Mouse (Mus musculus): ENCODE data around the gene Olfr251. TPM values are rescaled to one million over a fixed set of nuclear protein-coding genes. Genes with fewer than 3 reads are reported as not detected.
"Not testable (repeated sequence)": the region's sequence is repeated elsewhere in the genome, so short reads cannot be mapped to it uniquely, and the experiment has no call there.

Gene Olfr251
- polyA plus RNA-seq (2014; fragmentation: Nextera tagmentation; extraction: Ambion mirVana), result not detected in 2 replicates

GRCm38 (mm10) chr9:38376786-38377185 lies at the start of gene Olfr251:
TSS of gene Olfr251 (plus strand) at chr9:38377086.
- no peak within 1 kb of the TSS for H3K27ac ChIP-seq (replicated peaks; ENCODE audit: low read depth, low read length)
- no peak within 1 kb of the TSS for H3K9ac ChIP-seq (replicated peaks; ENCODE audit: low read length)
- DNase-seq (no peak), ATAC-seq (ENCODE audit: low FRiP score, low TSS enrichment) (no peak)
- 70% methylated on average over 2 of the region's 2 CpGs for WGBS
- no peak within 1 kb of the TSS for H3K4me3 ChIP-seq (replicated peaks; ENCODE audit: low read depth, low read length)
- no peaks in the 10 kb centered on the region for H3K9me3 ChIP-seq (ENCODE audit: control insufficient read depth, low read length)
- no peak within 1 kb of the TSS for H3K4me2 ChIP-seq (ENCODE audit: low read length)
- H3K36me3 ChIP-seq (ENCODE audit: control insufficient read depth, insufficient read depth, low read length), result no peaks in the 10 kb centered on the region
- H3K27me3 ChIP-seq (ENCODE audit: control insufficient read depth, insufficient read depth, low read length), result no peaks in the 10 kb centered on the region
- no peaks in the 10 kb centered on the region for H3K4me1 ChIP-seq (ENCODE audit: control insufficient read depth, insufficient read depth, low read length)

GRCm38 (mm10) chr9:38328760-38329159 lies 48.1 kb upstream of the Olfr251 start, which contains the start of gene Olfr25:
TSS of gene Olfr25 (plus strand) at chr9:38329060.
- no peaks in the 10 kb centered on the region for H3K36me3 ChIP-seq (ENCODE audit: control insufficient read depth, insufficient read depth, low read length)
- H3K4me1 ChIP-seq (ENCODE audit: control insufficient read depth, insufficient read depth, low read length), result no peaks in the 10 kb centered on the region
- H3K4me2 ChIP-seq (ENCODE audit: low read length), result no peak within 1 kb of the TSS
- no peaks in the 10 kb centered on the region for H3K9me3 ChIP-seq (ENCODE audit: control insufficient read depth, low read length)
- no peak within 1 kb of the TSS for H3K27ac ChIP-seq (replicated peaks; ENCODE audit: low read depth, low read length)
- no peak for DNase-seq
- WGBS, result 80% methylated on average over 3 of the region's 3 CpGs
- H3K4me3 ChIP-seq (replicated peaks; ENCODE audit: low read depth, low read length), result no peak within 1 kb of the TSS
- no peaks in the 10 kb centered on the region for H3K27me3 ChIP-seq (ENCODE audit: control insufficient read depth, insufficient read depth, low read length)
- no peak for ATAC-seq (ENCODE audit: low FRiP score, low TSS enrichment)
- H3K9ac ChIP-seq (replicated peaks; ENCODE audit: low read length), result no peak within 1 kb of the TSS

- no peak for ATAC-seq (ENCODE audit: low FRiP score, low TSS enrichment)
- 97% methylated on average over 4 of the region's 4 CpGs for WGBS
Measured at GRCm38 (mm10) chr9:38348111-38348510, 28.8 kb upstream of the Olfr251 start, which contains the start of gene Olfr898. TSS of gene Olfr898 (plus strand) at chr9:38348411.

GRCm38 (mm10) chr9:38366596-38366995 lies 10.3 kb upstream of the Olfr251 start, which contains the start of gene Olfr250:
TSS of gene Olfr250 (plus strand) at chr9:38366896.
- no peak within 1 kb of the TSS for H3K4me3 ChIP-seq (replicated peaks; ENCODE audit: low read depth, low read length)
- H3K9me3 ChIP-seq (ENCODE audit: control insufficient read depth, low read length), result no peaks in the 10 kb centered on the region
- H3K4me2 ChIP-seq (ENCODE audit: low read length), result no peak within 1 kb of the TSS
- DNase-seq (no peak), ATAC-seq (ENCODE audit: low FRiP score, low TSS enrichment) (no peak)
- no peaks in the 10 kb centered on the region for H3K36me3 ChIP-seq (ENCODE audit: control insufficient read depth, insufficient read depth, low read length)
- no peaks in the 10 kb centered on the region for H3K27me3 ChIP-seq (ENCODE audit: control insufficient read depth, insufficient read depth, low read length)
- no peak within 1 kb of the TSS for H3K27ac ChIP-seq (replicated peaks; ENCODE audit: low read depth, low read length)
- no peak within 1 kb of the TSS for H3K9ac ChIP-seq (replicated peaks; ENCODE audit: low read length)
- no peaks in the 10 kb centered on the region for H3K4me1 ChIP-seq (ENCODE audit: control insufficient read depth, insufficient read depth, low read length)
- WGBS, result 91% methylated on average over 2 of the region's 2 CpGs

More at GRCm38 (mm10) chr9:38348111-38348510, 28.8 kb upstream of the Olfr251 start, which contains the start of gene Olfr898:
- DNase-seq, result no peak
- Histone ChIP-seq H3K9ac (replicated peaks; ENCODE audit: low read length) (no peak within 1 kb of the TSS), H3K9me3 (ENCODE audit: control insufficient read depth, low read length) (no peaks in the 10 kb centered on the region), H3K27ac (replicated peaks; ENCODE audit: low read depth, low read length) (no peak within 1 kb of the TSS), H3K4me1 (ENCODE audit: control insufficient read depth, insufficient read depth, low read length) (no peaks in the 10 kb centered on the region), H3K4me3 (replicated peaks; ENCODE audit: low read depth, low read length) (no peak within 1 kb of the TSS), H3K27me3 (ENCODE audit: control insufficient read depth, insufficient read depth, low read length) (no peaks in the 10 kb centered on the region), H3K36me3 (ENCODE audit: control insufficient read depth, insufficient read depth, low read length) (no peaks in the 10 kb centered on the region), H3K4me2 (ENCODE audit: low read length) (no peak within 1 kb of the TSS)

GRCm38 (mm10) chr9:38401398-38401797 lies 24.5 kb downstream of the Olfr251 start, which contains the start of gene Olfr147:
TSS of gene Olfr147 (plus strand) at chr9:38401698.
- no peak within 1 kb of the TSS for H3K9ac ChIP-seq (replicated peaks; ENCODE audit: low read length)
- ATAC-seq (ENCODE audit: low FRiP score, low TSS enrichment) (no peak), DNase-seq (no peak)
- H3K27me3 ChIP-seq (ENCODE audit: control insufficient read depth, insufficient read depth, low read length), result no peaks in the 10 kb centered on the region
- H3K4me3 ChIP-seq (replicated peaks; ENCODE audit: low read depth, low read length), result no peak within 1 kb of the TSS
- no peak within 1 kb of the TSS for H3K27ac ChIP-seq (replicated peaks; ENCODE audit: low read depth, low read length)
- no peaks in the 10 kb centered on the region for H3K4me1 ChIP-seq (ENCODE audit: control insufficient read depth, insufficient read depth, low read length)
- H3K4me2 ChIP-seq (ENCODE audit: low read length), result no peak within 1 kb of the TSS
- H3K9me3 ChIP-seq (ENCODE audit: control insufficient read depth, low read length), result no peaks in the 10 kb centered on the region
- WGBS, result 90% methylated on average over 1 of the region's 1 CpGs
- no peaks in the 10 kb centered on the region for H3K36me3 ChIP-seq (ENCODE audit: control insufficient read depth, insufficient read depth, low read length)

- H3K9me3 ChIP-seq (ENCODE audit: control insufficient read depth, low read length); H3K4me3 ChIP-seq (replicated peaks; ENCODE audit: low read depth, low read length); ATAC-seq (ENCODE audit: low FRiP score, low TSS enrichment); H3K9ac ChIP-seq (replicated peaks; ENCODE audit: low read length); H3K27ac ChIP-seq (replicated peaks; ENCODE audit: low read depth, low read length); H3K27me3 ChIP-seq (ENCODE audit: control insufficient read depth, insufficient read depth, low read length); H3K4me2 ChIP-seq (ENCODE audit: low read length); DNase-seq; H3K4me1 ChIP-seq (ENCODE audit: control insufficient read depth, insufficient read depth, low read length); H3K36me3 ChIP-seq (ENCODE audit: control insufficient read depth, insufficient read depth, low read length): not testable (repeated sequence)
- 91% methylated on average over 3 of the region's 3 CpGs for WGBS
Measured at GRCm38 (mm10) chr9:38407502-38407901, 30.6 kb downstream of the Olfr251 start.

- H3K36me3 ChIP-seq (ENCODE audit: control insufficient read depth, insufficient read depth, low read length); H3K4me2 ChIP-seq (ENCODE audit: low read length); DNase-seq; ATAC-seq (ENCODE audit: low FRiP score, low TSS enrichment); H3K9me3 ChIP-seq (ENCODE audit: control insufficient read depth, low read length); H3K4me3 ChIP-seq (replicated peaks; ENCODE audit: low read depth, low read length); H3K4me1 ChIP-seq (ENCODE audit: control insufficient read depth, insufficient read depth, low read length); H3K27me3 ChIP-seq (ENCODE audit: control insufficient read depth, insufficient read depth, low read length); H3K9ac ChIP-seq (replicated peaks; ENCODE audit: low read length); H3K27ac ChIP-seq (replicated peaks; ENCODE audit: low read depth, low read length): not testable (repeated sequence)
- WGBS, result 97% methylated on average over 14 of the region's 14 CpGs
Measured at GRCm38 (mm10) chr9:38413502-38413901, 36.6 kb downstream of the Olfr251 start.

- DNase-seq, result no peak
- ATAC-seq (ENCODE audit: low FRiP score, low TSS enrichment), result no peak
- no peaks in the 10 kb centered on the region for H3K36me3 ChIP-seq (ENCODE audit: control insufficient read depth, insufficient read depth, low read length)
- H3K4me1 ChIP-seq (ENCODE audit: control insufficient read depth, insufficient read depth, low read length), result no peaks in the 10 kb centered on the region
- no peak overlapping the region for H3K4me2 ChIP-seq (ENCODE audit: low read length)
- H3K27me3 ChIP-seq (ENCODE audit: control insufficient read depth, insufficient read depth, low read length), result no peaks in the 10 kb centered on the region
- H3K4me3 ChIP-seq (replicated peaks; ENCODE audit: low read depth, low read length), result no peak overlapping the region
- H3K27ac ChIP-seq (replicated peaks; ENCODE audit: low read depth, low read length), result no peak overlapping the region
- H3K9me3 ChIP-seq (ENCODE audit: control insufficient read depth, low read length), result no peaks in the 10 kb centered on the region
- H3K9ac ChIP-seq (replicated peaks; ENCODE audit: low read length), result no peak overlapping the region
Measured at GRCm38 (mm10) chr9:38423801-38424200, 46.9 kb downstream of the Olfr251 start.

GRCm38 (mm10) chr9:38427026-38427425 lies 50.1 kb downstream of the Olfr251 start:
- DNase-seq (no peak), ATAC-seq (ENCODE audit: low FRiP score, low TSS enrichment) (no peak)
- Histone ChIP-seq H3K9ac (replicated peaks; ENCODE audit: low read length) (no peak overlapping the region), H3K4me1 (ENCODE audit: control insufficient read depth, insufficient read depth, low read length) (no peaks in the 10 kb centered on the region), H3K36me3 (ENCODE audit: control insufficient read depth, insufficient read depth, low read length) (no peaks in the 10 kb centered on the region), H3K9me3 (ENCODE audit: control insufficient read depth, low read length) (no peaks in the 10 kb centered on the region), H3K27me3 (ENCODE audit: control insufficient read depth, insufficient read depth, low read length) (no peaks in the 10 kb centered on the region), H3K4me3 (replicated peaks; ENCODE audit: low read depth, low read length) (no peak overlapping the region), H3K4me2 (ENCODE audit: low read length) (no peak overlapping the region), H3K27ac (replicated peaks; ENCODE audit: low read depth, low read length) (no peak overlapping the region)
- WGBS, result 65% methylated on average over 1 of the region's 1 CpGs
